Mouse (Mus musculus) megakaryocyte, embryonic 14.5 days (primary cell): ENCODE measurements around the gene Gm4869.

Experiments used
- FLI1 ChIP-seq: IDR thresholded peaks from 2 replicates; pipeline ENCODE4 v1.6.1; 2012; ENCODE audit warnings: low read length, inconsistent platforms, mixed read lengths
- GATA1 ChIP-seq: IDR thresholded peaks from 3 replicates; pipeline ENCODE4 v1.6.1; 2012; ENCODE audit warnings: mixed read lengths, low read length, inconsistent platforms, borderline replicate concordance

GRCm38 (mm10) chr5:140514799-140515486, 69.5 kb downstream of the Gm4869 start:
- TF ChIP-seq FLI1: no peak
- no peak for TF ChIP-seq GATA1
